Mouse (Mus musculus): ENCODE results near the gene Evl.
"Not testable (repeated sequence)": the region's sequence is repeated elsewhere in the genome, so short reads cannot be mapped to it uniquely, and the experiment has no call there.

Gene Evl

DNA sequence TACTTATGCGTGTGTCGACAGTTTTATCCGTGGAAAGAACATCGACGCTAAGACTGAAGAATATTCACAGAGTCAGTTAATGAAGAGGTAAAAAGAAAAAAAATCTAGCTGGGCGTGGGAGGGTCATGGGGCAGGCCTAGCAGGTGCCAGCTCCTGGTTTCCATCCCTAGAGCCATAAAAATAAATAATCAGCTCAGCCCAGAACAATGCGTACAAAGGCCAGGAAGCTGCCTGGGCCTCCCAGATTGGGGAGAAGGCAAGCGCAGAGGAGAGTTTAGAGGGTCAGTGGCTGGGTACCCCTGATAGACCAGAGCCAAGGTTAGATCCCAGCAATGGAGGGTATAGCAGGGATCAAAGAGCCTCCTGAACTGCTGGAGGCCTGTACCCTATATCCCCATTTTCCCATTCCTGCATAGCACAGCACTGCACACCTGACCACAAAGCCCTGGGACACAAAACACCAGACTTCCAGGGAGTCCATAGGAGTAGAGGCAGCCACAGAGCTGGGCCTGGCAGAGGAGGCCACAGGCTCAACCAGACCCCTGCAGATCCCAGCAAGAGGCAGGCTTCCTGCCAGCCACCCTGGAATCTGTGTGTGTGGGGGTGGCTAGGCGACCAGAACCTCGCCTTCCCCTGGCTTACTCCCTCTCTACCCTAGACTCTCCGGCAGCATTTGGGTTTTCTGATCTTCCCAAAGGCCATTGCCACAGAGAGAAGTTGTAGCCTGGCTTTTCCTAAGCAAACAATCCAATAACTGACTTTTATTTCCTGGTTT lies 144.4 kb downstream of the Evl start:
- no peak for DNase-seq (ENCODE audit: low spot score)

DNA sequence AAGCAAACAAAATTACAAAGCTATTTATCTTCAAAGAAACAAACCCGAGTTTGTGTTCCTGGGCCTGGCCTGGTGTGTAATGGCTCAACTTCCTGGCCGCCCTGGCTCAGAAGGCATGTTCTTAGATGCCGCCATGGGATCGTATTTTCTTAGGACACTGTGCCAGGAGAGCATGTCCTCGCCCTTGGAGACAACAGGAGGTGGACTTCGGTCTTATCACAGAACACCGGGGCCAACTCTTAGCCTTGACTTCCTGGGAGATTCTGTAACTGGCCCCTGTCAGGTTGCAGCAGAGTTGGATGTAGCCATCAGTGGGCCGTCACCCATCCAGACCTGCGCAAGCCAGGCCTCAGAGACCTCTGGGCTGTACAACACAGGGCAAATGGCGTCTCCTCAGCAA lies 145.1 kb downstream of the Evl start:
- no peak for DNase-seq (ENCODE audit: low spot score)

DNA sequence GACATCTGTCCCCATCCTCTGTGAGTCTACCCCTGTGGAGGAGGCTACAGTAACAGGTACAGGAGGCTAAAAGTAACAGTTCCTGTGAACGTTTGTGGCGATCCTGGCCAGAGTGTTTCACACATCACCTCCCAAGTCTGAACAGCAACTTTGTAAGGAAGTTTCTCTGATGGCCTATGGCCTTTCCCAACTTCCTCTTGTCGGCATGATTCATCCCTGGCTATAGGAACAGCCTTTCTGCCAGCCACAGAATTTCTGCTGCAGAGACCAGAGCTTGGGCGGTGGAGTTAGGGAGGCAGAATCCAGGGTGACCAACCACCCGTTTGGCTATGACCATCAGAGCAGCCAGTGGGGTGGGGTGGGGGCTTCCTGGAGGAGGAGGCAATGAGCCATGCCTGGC lies 145.5 kb downstream of the Evl start:
- DNase-seq (ENCODE audit: low spot score): no peak

DNA sequence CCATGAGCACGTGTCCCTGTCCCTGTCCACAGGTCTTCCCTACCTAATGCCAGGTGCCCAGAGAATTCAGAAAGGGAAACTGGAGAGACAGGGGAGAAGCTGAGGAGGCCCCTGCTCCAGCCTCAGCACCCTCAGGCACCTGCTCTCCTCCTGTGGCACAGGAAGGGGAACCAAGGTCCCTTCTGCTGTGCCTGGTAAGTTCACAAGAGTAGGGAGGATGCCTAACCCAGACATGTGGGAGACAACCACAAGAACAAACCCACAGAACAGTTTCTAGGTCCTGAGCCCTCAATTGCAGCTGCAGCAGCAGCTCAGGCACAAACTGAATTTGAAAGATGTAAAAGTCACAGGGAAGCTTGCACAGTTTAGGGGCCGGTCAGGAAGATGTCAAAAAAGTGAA lies 146.7 kb downstream of the Evl start:
- DNase-seq (ENCODE audit: low spot score): no peak

DNA sequence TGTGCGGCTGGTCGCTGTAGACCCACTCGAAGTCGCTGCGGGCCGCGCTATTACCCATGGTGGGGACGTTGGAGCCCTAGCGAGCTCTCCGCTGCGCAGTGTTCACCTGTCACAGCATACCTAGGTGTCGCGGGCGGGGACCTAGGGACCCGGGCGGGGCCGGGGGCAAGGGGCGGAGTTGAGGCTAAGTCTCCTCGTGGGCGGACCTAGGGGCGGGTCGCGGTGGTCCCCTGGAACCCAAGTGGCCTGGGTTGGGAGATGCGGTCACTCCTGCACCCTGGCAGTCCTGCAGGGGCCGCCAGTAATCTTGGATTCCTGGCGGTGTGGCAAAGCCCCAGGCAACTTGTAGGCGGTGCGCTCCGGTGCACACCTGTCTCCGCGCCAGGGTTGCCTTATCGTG lies 147.7 kb downstream of the Evl start, which contains the start of gene Degs2:
TSS of gene Degs2 (minus strand) at position 131 of the 400 bp plus-strand sequence.
- DNase-seq (ENCODE audit: low spot score): no peak

DNA sequence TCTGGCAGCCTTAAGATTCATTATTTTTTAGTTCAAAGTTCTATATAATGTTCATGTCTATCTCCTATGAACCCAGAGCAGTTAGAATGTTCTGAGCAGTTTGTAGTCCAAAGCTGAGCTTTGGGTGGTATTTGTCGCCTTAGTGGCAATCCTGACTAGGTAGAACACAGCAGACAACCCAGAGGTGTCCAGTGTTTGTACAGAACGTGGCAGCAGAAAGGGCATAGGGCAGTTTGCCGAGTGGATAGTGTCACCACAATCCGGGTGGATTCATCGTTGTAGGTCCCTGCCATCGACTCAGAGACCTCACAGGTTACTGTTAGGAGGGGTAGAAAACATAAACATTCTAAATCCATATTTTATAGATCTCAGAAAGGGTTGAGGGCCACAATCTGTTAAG lies 151.0 kb downstream of the Evl start:
- DNase-seq (ENCODE audit: low spot score): no peak

DNA sequence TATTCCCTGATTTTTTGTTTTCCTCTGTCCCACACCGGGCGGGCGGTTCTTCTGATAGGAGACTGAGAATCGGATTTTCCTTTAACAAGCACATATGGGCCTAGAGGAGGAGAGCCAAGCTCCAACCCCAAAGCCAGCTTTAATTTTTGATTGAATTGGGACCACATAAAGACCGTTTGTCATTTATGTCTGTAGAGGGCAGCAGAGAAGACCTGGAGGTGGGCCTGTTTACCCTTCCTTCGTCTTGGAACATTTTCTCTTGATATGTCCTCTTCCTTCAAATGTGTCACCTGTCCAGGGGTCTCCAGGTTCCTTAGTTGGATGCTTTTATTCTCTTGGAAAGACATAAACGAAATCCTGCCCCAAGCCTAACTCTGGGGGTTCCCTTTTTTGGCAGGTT lies 151.6 kb downstream of the Evl start:
- no peak for DNase-seq (ENCODE audit: low spot score)

DNA sequence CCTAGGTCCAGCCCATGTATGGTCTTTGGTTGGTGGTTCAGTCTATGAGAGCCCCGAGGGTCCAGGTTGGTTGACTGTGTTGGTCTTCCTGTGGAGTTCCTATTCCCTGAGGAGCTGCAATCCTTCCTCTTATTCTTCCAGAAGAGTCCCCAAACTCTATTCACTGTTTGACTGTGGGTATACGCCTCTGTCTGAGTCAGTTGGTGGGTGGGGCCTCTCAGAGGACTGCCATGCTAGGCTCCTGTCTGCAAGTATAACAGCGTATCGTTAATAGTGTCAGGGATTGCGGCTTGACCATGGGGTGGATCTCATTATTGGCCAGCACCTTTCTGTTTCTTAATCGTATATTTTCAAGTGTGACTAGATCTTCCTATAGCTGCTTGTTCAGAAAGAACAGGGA lies 154.9 kb downstream of the Evl start:
- DNase-seq (ENCODE audit: low spot score): no peak

DNA sequence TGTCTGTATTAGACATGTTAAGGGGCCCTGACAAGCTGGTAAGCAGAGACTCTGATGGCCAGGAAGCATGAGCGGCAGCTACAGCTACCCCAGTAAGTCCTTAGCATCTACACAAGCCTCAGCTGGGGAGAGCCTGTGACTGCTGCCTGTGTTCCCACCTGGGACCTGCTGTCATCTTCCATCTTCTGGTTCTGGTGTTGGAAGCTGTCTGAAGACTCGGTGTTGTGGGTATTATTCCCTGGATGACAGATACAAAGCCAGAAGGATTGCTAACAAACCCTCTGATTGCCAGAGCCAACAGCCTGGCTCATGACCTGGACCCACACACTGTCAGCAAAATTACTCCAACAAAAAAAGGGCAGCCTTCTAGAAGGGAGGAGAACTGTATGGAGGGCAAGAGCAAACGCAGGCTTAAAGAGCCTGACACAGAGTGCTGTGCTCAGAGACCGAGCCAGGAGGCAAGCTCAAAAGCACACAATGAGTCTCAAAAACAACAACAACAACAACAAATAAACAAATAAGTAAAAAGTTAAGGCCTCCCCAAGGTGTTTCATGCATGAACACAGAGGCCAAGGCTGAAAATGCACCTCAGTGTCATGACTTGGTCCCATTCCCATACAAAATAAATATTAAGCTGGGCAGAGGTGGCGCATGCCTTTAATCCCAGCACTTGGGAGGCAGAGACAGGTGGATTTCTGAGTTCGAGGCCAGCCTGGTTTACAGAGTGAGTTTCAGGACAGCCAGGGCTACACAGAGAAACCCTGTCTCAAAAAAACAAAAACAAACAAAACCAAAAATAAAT lies 155.6 kb downstream of the Evl start:
- no peak for DNase-seq (ENCODE audit: low spot score)

DNA sequence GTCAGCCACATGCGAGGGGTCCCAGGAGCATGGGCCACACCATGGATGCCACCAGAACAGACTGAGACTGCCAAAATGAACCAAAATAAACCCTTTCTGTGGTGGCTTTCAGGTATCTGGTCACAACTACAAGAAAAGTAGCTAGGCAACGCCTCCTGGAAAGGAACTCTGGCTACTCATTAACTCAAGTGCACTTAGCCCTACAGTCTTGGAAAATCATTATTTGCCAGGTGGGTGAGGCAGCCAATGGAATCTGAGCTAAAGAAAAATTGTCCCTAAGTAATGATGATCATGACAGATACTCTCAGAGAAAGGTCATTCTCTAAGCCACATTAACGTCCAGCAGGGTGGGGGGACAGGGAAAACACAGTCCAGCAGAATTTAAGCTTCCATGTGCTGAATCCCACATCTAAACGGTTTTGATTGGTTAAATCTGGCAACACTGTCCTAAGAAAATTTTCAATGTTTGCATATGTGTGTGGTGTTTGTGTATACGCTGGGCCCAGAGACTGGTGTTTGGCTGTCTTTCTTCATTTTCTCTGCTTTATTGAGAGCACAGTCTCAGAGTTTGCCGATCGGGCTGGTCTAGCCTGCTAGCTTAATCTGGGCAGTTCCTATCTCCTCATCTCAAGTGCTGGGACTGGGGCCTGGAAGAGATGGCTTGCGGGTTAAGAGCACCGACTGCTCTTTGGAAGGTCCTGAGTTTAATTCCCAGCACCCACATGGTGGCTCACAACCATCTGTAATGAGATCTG lies 156.5 kb downstream of the Evl start:
- DNase-seq (ENCODE audit: low spot score): no peak

DNA sequence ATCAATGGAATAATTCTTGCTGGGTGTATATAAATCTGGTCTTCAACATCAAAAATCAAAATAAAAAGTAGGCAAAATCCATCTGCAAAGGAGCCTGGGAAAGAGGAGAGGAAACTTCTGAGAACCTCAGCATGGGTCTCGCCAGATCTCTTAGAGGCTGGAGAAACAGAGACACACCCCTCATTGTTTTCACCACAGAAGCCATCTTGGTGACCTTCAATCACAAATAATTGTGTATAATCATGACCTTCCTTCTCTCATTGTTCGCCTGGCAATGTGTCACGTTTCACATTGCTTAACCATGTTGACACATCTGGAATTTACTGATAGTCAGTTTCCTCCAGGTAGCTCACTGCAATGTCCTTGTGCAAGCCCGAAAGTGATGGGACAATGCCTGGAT lies 158.0 kb downstream of the Evl start:
- no peak for DNase-seq (ENCODE audit: low spot score)

DNA sequence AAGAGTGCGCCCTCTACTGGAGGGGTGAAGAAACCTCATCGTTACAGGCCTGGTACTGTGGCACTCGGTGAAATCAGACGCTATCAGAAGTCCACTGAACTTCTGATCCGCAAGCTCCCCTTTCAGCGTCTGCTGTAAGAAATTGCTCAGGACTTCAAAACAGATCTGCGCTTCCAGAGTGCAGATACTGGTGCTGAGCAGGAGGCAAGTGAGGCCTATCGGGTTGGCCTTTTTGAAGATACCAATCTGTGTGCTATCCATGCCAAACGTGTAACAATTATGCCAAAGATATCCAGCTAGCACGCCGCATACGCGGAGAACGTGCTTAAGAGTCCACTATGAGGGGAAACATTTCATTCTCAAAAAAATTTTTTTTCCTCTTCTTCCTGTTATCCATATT lies 159.5 kb downstream of the Evl start:
- DNase-seq (ENCODE audit: low spot score): not testable (repeated sequence)

DNA sequence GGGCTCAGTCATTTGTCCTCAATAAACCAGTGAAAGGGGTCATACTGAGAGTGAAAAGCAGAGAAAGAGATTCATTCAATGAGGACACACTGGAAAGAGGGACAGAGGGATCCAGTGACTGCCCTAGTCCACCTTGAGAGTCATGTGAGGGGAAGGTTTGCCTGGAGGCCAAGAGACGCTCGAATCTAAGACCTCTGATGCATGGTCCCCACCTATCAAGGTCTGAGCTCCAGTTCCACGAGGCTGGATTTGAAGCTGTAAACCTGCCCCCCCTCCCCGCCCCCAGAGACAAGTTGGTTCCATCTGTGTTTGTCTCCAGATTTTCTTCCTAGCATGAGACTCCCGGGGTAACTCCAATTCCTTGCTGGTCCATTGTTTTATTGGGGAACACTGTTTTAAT lies 161.3 kb downstream of the Evl start:
- no peak for DNase-seq (ENCODE audit: low spot score)

DNA sequence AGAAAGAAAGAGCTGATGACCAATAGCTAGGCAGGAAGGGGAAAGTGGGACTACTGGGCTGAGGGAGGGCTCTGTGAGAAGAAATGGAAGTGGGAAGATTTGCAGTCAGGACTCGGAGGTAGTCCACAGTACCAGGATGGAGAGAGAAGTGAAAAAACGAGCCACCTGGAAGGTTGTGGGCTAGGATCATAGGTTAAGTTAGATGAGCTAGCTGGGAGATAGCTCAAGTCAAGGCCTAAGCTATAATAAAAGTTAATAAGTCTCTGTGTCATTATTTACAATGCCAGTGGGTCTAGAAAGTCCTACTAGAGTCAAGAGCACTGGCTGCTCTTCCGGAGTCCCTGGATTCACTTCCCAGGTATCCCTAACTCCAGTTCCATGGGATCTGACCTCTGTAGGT lies 164.0 kb downstream of the Evl start:
- DNase-seq (ENCODE audit: low spot score): no peak

DNA sequence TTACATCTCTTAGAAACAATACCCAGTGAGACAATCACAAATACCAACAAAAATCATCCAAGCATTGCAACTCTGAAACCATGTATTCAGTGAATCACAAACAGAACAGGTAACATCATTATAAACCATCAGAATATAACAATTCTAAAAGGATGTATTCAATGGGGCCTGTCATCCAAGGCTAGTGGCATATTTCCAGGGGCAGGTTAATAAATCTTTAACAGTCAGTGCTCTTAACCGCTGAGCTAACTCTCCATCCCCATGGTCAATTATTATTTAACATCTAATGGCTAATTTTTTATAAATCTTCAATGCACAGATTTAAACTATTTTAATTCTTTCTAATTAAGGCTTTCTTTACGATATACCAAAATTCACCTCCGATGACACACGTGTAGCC lies 167.9 kb downstream of the Evl start:
- no peak for DNase-seq (ENCODE audit: low spot score)

DNA sequence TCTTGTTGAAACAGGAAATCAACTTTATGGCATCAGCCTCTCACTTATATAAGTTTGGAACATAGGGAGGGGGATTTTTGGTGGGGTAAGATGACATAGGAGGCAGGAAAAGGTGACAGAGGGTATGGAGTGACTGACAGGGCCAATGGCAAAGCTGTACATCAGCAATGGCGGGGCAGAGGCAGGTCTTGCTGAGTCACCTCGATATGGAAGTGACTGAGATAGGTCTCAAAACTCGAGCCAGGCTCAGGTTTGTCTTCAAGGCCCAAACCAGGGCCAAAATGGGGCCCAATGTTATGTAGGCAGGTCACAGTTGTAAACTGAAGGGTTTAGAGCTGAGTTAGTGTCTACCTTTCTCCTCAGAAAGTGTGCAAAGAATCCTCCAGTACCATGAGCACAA lies 169.3 kb downstream of the Evl start:
- no peak for DNase-seq (ENCODE audit: low spot score)

DNA sequence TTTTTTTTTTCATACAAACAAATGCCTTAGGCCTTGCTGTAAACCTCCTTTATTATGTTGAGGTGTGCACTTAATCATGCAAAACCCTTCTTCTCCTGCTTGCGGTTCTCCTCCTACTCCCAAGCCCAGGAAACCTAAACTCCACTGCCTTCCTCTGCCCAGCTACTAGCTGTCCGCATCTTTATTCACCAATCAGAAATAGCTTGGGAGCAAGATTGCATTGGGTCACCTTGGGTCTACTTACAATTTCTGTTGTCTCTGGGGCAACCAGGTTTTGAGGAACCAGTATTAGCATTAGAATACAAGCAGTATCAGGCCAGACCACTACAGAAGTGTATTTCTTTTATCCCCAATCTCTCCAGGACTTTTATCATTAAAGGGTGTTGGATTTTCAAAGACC lies 179.9 kb downstream of the Evl start:
- no peak for DNase-seq (ENCODE audit: low spot score)

DNA sequence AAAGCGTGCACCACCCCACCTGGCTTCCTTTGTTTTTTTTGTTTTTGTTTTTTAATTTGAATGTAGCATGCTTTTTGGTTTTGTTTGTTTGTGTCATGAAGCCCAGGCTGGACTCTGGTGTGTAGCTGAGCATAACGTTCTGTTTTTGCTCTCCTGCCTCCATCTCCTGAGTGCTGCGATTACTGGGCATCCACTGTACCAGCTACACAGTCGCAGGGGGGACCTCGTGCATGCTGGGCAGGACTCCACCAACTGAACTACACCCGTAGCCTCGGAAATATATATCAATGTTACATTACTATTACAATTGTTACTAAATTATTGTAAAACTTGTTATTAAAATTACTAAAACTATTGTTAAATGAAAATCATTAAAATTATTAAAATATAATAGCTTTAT lies 183.3 kb downstream of the Evl start:
- no peak for DNase-seq (ENCODE audit: low spot score)

All from testis, postnatal 14 days (tissue).